Mouse (Mus musculus): ENCODE results near the gene Galnt17. TPM values are rescaled to one million over a fixed set of nuclear protein-coding genes. Genes with fewer than 3 reads are reported as not detected.

Gene Galnt17
- polyA plus RNA-seq, 1 experiment from 2014 or later = 0.08 TPM

DNA sequence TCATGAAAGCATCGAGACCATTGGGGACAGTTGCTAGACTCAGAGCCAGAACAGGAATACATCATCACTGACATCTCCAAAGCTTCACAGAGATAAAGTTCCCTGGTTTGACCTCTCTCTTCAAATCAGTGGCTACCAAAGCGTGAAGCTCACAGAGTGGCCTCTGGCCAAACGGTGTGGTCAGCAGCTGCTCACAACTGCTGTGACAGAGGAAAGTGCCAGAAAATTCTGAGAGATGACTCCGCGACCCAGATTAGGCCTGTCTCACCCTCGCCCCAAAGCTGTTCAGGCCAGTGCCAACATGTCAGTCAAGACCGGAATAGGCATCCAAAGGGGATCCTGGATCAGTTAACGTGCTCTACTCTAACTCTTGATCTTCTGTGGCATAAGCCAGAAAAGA is 74.5 kb downstream of the Galnt17 start:
- Histone ChIP-seq H3K27ac (ENCODE audit: low read length) (no peak overlapping the region), H3K4me1 (ENCODE audit: insufficient read depth, low read depth, low read length) (no peaks in the 10 kb centered on the region), H3K27me3 (replicated peaks; ENCODE audit: insufficient read depth, low read length) (no peaks in the 10 kb centered on the region), H3K4me3 (ENCODE audit: low read depth, low read length) (no peak overlapping the region), H3K9me3 (ENCODE audit: low read length) (no peaks in the 10 kb centered on the region), H3K36me3 (ENCODE audit: insufficient read depth, low read length) (no peaks in the 10 kb centered on the region), H3K4me2 (replicated peaks; ENCODE audit: low read depth, low read length) (no peak overlapping the region), H3K9ac (replicated peaks; ENCODE audit: low read depth) (no peak overlapping the region)
- ATAC-seq (no peak), DNase-seq (ENCODE audit: low spot score) (peak; percentile 10)
- no peak for TF ChIP-seq CTCF (IDR thresholded peaks at IDR 0.05)
- no peak for TF ChIP-seq EP300 (IDR thresholded peaks at IDR 0.05)
- 67% methylated on average over 8 of the region's 8 CpGs for WGBS

DNA sequence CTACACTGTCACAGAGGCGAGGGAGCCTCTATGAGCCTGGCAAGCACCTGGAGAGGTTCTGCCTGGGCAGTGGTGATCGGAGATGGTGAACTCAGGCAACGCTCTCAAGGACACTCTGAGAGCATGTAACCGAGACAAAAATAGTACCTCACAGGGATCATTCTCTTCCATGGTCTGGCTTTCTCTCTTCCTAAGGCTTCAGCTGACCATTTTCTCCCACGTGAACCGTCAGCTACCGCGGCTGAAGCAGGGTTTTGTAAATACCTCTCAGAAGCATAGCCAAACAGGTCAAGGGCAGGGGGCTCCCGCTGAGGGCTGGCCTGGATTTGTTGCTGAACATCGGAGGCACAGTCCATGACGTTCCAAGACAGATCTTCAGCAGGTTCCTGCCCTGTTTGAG is 77.2 kb downstream of the Galnt17 start:
- Histone ChIP-seq H3K4me3 (ENCODE audit: low read depth, low read length) (no peak overlapping the region), H3K4me2 (replicated peaks; ENCODE audit: low read depth, low read length) (no peak overlapping the region), H3K27ac (ENCODE audit: low read length) (no peak overlapping the region), H3K9ac (replicated peaks; ENCODE audit: low read depth) (no peak overlapping the region), H3K4me1 (ENCODE audit: insufficient read depth, low read depth, low read length) (no peaks in the 10 kb centered on the region), H3K9me3 (ENCODE audit: low read length) (no peaks in the 10 kb centered on the region), H3K36me3 (ENCODE audit: insufficient read depth, low read length) (no peaks in the 10 kb centered on the region), H3K27me3 (replicated peaks; ENCODE audit: insufficient read depth, low read length) (no peaks in the 10 kb centered on the region)
- DNase-seq (ENCODE audit: low spot score) = no peak
- no peak for TF ChIP-seq EP300 (IDR thresholded peaks at IDR 0.05)
- TF ChIP-seq CTCF (IDR thresholded peaks at IDR 0.05) = no peak
- 46% methylated on average over 11 of the region's 11 CpGs for WGBS
- no peak for ATAC-seq

DNA sequence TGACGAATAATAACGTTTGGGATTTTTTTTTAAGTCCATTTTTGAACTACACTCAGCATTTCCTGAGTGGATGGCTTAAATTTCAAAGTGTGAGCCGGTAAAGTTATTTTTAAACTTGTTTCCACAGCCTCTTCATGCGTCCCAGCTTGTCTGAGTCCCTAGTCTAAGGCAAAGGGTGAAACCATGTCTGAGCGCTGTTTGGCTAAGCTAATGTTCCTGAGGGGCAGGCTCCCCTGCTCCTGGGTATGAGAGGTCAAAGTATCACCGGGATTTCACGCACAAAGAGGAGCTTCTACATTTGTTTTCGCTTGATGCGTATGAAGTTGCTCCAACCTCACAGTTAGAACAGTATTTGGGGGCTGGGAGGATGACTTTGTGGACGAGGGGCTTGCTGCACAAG is 78.6 kb downstream of the Galnt17 start:
- TF ChIP-seq EP300 (IDR thresholded peaks at IDR 0.05) = no peak
- no peak for TF ChIP-seq CTCF (IDR thresholded peaks at IDR 0.05)
- Histone ChIP-seq H3K27me3 (replicated peaks; ENCODE audit: insufficient read depth, low read length) (no peaks in the 10 kb centered on the region), H3K4me2 (replicated peaks; ENCODE audit: low read depth, low read length) (no peak overlapping the region), H3K4me3 (ENCODE audit: low read depth, low read length) (no peak overlapping the region), H3K36me3 (ENCODE audit: insufficient read depth, low read length) (no peaks in the 10 kb centered on the region), H3K9me3 (ENCODE audit: low read length) (no peaks in the 10 kb centered on the region), H3K4me1 (ENCODE audit: insufficient read depth, low read depth, low read length) (no peaks in the 10 kb centered on the region), H3K27ac (ENCODE audit: low read length) (no peak overlapping the region), H3K9ac (replicated peaks; ENCODE audit: low read depth) (no peak overlapping the region)
- 52% methylated on average over 10 of the region's 10 CpGs for WGBS
- DNase-seq (ENCODE audit: low spot score) (peak; percentile 7), ATAC-seq (no peak)

DNA sequence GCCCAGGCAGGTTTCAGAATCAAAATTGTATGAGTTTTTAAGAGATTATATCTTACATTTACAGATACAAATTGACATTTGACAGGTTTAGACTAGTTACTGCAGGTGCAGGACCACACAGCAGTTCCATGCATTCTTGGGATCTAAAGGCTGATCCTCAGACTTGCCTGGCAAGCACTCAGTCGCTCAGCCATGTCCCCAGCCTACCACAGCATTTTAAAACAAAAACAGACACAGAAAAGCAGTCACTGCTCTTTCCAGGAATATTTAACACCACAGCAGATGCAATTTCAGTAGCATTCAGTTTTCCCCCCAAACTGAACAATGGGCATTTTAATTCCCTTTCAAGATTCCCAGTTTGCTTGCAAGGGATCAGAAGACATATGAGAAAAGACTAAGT is 84.9 kb downstream of the Galnt17 start:
- H3K27me3 ChIP-seq (replicated peaks; ENCODE audit: insufficient read depth, low read length) = no peaks in the 10 kb centered on the region
- no peaks in the 10 kb centered on the region for H3K9me3 ChIP-seq (ENCODE audit: low read length)
- H3K4me2 ChIP-seq (replicated peaks; ENCODE audit: low read depth, low read length) = no peak overlapping the region
- no peak for ATAC-seq
- no peak for TF ChIP-seq CTCF (IDR thresholded peaks at IDR 0.05)
- TF ChIP-seq EP300 (IDR thresholded peaks at IDR 0.05) = no peak
- H3K27ac ChIP-seq (ENCODE audit: low read length) = no peak overlapping the region
- DNase-seq (ENCODE audit: low spot score) = no peak
- 58% methylated on average over 1 of the region's 1 CpGs for WGBS
- H3K9ac ChIP-seq (replicated peaks; ENCODE audit: low read depth) = no peak overlapping the region
- no peaks in the 10 kb centered on the region for H3K36me3 ChIP-seq (ENCODE audit: insufficient read depth, low read length)
- H3K4me3 ChIP-seq (ENCODE audit: low read depth, low read length) = no peak overlapping the region
- H3K4me1 ChIP-seq (ENCODE audit: insufficient read depth, low read depth, low read length) = no peaks in the 10 kb centered on the region

DNA sequence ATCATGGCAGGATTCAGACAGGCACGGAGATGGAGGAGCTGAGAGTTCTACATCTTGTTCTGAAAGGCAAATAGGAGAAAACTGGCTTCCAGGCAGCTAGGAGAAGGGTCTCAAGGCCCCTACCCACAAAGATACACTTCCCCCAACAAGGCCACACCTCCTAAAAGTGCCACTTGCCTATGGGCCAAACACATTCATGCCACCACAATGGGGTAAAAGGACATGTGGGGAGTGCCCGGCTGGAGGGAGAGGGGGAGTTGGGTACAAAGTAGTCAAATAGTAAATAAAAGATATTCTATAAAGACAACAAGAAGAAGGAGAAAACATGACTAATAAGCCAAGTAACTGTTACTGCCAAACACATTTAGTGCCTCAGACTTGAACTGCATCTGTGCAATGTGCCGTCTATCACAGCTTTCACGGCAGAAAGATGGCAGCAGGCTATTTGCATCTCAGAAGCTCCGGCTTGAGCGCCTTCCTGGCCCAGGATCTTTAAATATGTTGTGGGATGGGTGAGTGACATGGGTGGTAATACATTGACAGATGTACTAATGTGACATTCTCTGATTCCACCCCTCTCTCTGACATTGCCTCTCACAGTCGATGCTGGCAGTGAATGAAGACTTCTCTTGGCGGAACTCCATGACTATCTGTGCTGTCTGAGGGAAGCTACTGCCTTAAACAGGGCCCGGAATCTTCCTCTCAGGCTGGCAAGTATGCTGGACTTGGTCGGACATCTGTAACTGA is 85.6 kb downstream of the Galnt17 start:
- no peaks in the 10 kb centered on the region for H3K4me1 ChIP-seq (ENCODE audit: insufficient read depth, low read depth, low read length)
- ATAC-seq (no peak), DNase-seq (ENCODE audit: low spot score) (no peak)
- WGBS = 78% methylated on average over 10 of the region's 10 CpGs
- H3K9ac ChIP-seq (replicated peaks; ENCODE audit: low read depth) = no peak overlapping the region
- no peaks in the 10 kb centered on the region for H3K27me3 ChIP-seq (replicated peaks; ENCODE audit: insufficient read depth, low read length)
- no peak overlapping the region for H3K4me3 ChIP-seq (ENCODE audit: low read depth, low read length)
- H3K9me3 ChIP-seq (ENCODE audit: low read length) = no peaks in the 10 kb centered on the region
- TF ChIP-seq CTCF (IDR thresholded peaks at IDR 0.05) = no peak
- TF ChIP-seq EP300 (IDR thresholded peaks at IDR 0.05) = no peak
- H3K27ac ChIP-seq (ENCODE audit: low read length) = no peak overlapping the region
- H3K4me2 ChIP-seq (replicated peaks; ENCODE audit: low read depth, low read length) = no peak overlapping the region
- no peaks in the 10 kb centered on the region for H3K36me3 ChIP-seq (ENCODE audit: insufficient read depth, low read length)

DNA sequence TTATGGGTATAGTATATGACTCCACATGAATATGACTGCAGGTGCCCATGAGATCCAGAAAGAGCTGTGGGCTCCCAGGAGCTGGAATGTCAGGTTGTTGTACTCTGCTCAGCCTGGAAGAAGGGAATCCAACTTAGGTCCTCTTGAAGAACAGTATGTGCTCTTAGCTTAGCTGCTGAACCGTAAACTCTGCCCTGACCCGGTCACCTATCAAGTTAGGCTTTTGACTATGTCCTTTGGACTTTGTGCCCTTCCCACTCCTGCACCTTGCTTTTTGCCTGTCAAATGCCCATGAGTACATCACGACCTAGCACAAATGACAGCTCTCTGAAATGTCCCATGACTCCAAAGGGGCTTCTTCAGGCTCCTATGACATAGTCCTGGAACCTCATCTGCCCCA is 90.1 kb downstream of the Galnt17 start:
- 78% methylated on average over 3 of the region's 3 CpGs for WGBS

More for the DNA sequence above, 90.1 kb downstream of the Galnt17 start:
- TF ChIP-seq CTCF (IDR thresholded peaks at IDR 0.05) = no peak
- TF ChIP-seq EP300 (IDR thresholded peaks at IDR 0.05) = no peak
- Histone ChIP-seq H3K36me3 (ENCODE audit: insufficient read depth, low read length) (no peaks in the 10 kb centered on the region), H3K27me3 (replicated peaks; ENCODE audit: insufficient read depth, low read length) (no peaks in the 10 kb centered on the region), H3K4me2 (replicated peaks; ENCODE audit: low read depth, low read length) (no peak overlapping the region), H3K4me1 (ENCODE audit: insufficient read depth, low read depth, low read length) (no peaks in the 10 kb centered on the region), H3K9me3 (ENCODE audit: low read length) (no peaks in the 10 kb centered on the region), H3K4me3 (ENCODE audit: low read depth, low read length) (no peak overlapping the region), H3K27ac (ENCODE audit: low read length) (no peak overlapping the region), H3K9ac (replicated peaks; ENCODE audit: low read depth) (no peak overlapping the region)
- ATAC-seq (no peak), DNase-seq (ENCODE audit: low spot score) (no peak)
